Mouse (Mus musculus): ENCODE measurements around the gene Clpx. TPM values are rescaled to one million over a fixed set of nuclear protein-coding genes. Genes with fewer than 3 reads are reported as not detected.

Gene Clpx
- polyA plus RNA-seq, 1 experiment from 2014 or later = 49.7 TPM

GRCm38 (mm10) chr9:65302327-65302983 is 8.4 kb downstream of the Clpx start:
- 84% methylated on average over 4 of the region's 4 CpGs for WGBS
- Histone ChIP-seq H3K9me3 (ENCODE audit: control insufficient read depth, low read length) (no peaks in the 10 kb centered on the region), H3K4me3 (ENCODE audit: low read length) (no peak overlapping the region), H3K9ac (ENCODE audit: low read depth, low read length) (no peak overlapping the region), H3K27ac (ENCODE audit: low read length) (no peak overlapping the region), H3K4me1 (ENCODE audit: control insufficient read depth, insufficient read depth, low read length) (no peaks in the 10 kb centered on the region), H3K4me2 (ENCODE audit: low read depth, low read length) (no peak overlapping the region), H3K27me3 (replicated peaks; ENCODE audit: control insufficient read depth, insufficient read depth, low read length) (no peaks in the 10 kb centered on the region), H3K36me3 (ENCODE audit: control insufficient read depth, insufficient read depth, low read length) (no peaks in the 10 kb centered on the region; the same call in 1 of the 2 replicates)
- ATAC-seq = no peak; the same call in 1 of the 2 replicates

GRCm38 (mm10) chr9:65303586-65303985 is 9.5 kb downstream of the Clpx start:
- Histone ChIP-seq H3K27ac (ENCODE audit: low read length) (no peak overlapping the region), H3K36me3 (ENCODE audit: control insufficient read depth, insufficient read depth, low read length) (no peaks in the 10 kb centered on the region; the same call in 1 of the 2 replicates), H3K9ac (ENCODE audit: low read depth, low read length) (no peak overlapping the region), H3K27me3 (replicated peaks; ENCODE audit: control insufficient read depth, insufficient read depth, low read length) (no peaks in the 10 kb centered on the region), H3K4me3 (ENCODE audit: low read length) (no peak overlapping the region), H3K4me2 (ENCODE audit: low read depth, low read length) (no peak overlapping the region), H3K9me3 (ENCODE audit: control insufficient read depth, low read length) (no peaks in the 10 kb centered on the region), H3K4me1 (ENCODE audit: control insufficient read depth, insufficient read depth, low read length) (no peaks in the 10 kb centered on the region)
- no peak for ATAC-seq
- 95% methylated on average over 4 of the region's 4 CpGs for WGBS

GRCm38 (mm10) chr9:65304300-65304699 is 10.2 kb downstream of the Clpx start:
- WGBS = 68% methylated on average over 4 of the region's 4 CpGs

GRCm38 (mm10) chr9:65306672-65307071 is 12.6 kb downstream of the Clpx start:
- no peak overlapping the region for H3K4me2 ChIP-seq (ENCODE audit: low read depth, low read length)
- no peak for ATAC-seq
- H3K9ac ChIP-seq (ENCODE audit: low read depth, low read length) = no peak overlapping the region
- WGBS = 93% methylated on average over 2 of the region's 2 CpGs
- no peak overlapping the region for H3K27ac ChIP-seq (ENCODE audit: low read length)
- no peaks in the 10 kb centered on the region for H3K9me3 ChIP-seq (ENCODE audit: control insufficient read depth, low read length)
- H3K36me3 ChIP-seq (ENCODE audit: control insufficient read depth, insufficient read depth, low read length) = peaks cover 3% of the 10 kb centered on the region; the same call in 1 of the 2 replicates
- no peaks in the 10 kb centered on the region for H3K4me1 ChIP-seq (ENCODE audit: control insufficient read depth, insufficient read depth, low read length)
- no peak overlapping the region for H3K4me3 ChIP-seq (ENCODE audit: low read length)
- H3K27me3 ChIP-seq (replicated peaks; ENCODE audit: control insufficient read depth, insufficient read depth, low read length) = no peaks in the 10 kb centered on the region

More at GRCm38 (mm10) chr9:65304300-65304699, 10.2 kb downstream of the Clpx start:
- no peaks in the 10 kb centered on the region for H3K27me3 ChIP-seq (replicated peaks; ENCODE audit: control insufficient read depth, insufficient read depth, low read length)
- no peak for ATAC-seq
- H3K4me1 ChIP-seq (ENCODE audit: control insufficient read depth, insufficient read depth, low read length) = no peaks in the 10 kb centered on the region
- no peaks in the 10 kb centered on the region; the same call in 1 of the 2 replicates for H3K36me3 ChIP-seq (ENCODE audit: control insufficient read depth, insufficient read depth, low read length)
- H3K27ac ChIP-seq (ENCODE audit: low read length) = no peak overlapping the region
- H3K4me2 ChIP-seq (ENCODE audit: low read depth, low read length) = no peak overlapping the region
- no peaks in the 10 kb centered on the region for H3K9me3 ChIP-seq (ENCODE audit: control insufficient read depth, low read length)
- H3K9ac ChIP-seq (ENCODE audit: low read depth, low read length) = no peak overlapping the region
- H3K4me3 ChIP-seq (ENCODE audit: low read length) = no peak overlapping the region

- Histone ChIP-seq H3K9ac (ENCODE audit: low read depth, low read length) (no peak overlapping the region), H3K27ac (ENCODE audit: low read length) (no peak overlapping the region), H3K4me2 (ENCODE audit: low read depth, low read length) (no peak overlapping the region), H3K9me3 (ENCODE audit: control insufficient read depth, low read length) (no peaks in the 10 kb centered on the region), H3K36me3 (ENCODE audit: control insufficient read depth, insufficient read depth, low read length) (peaks cover 6% of the 10 kb centered on the region), H3K4me3 (ENCODE audit: low read length) (no peak overlapping the region), H3K4me1 (ENCODE audit: control insufficient read depth, insufficient read depth, low read length) (no peaks in the 10 kb centered on the region), H3K27me3 (replicated peaks; ENCODE audit: control insufficient read depth, insufficient read depth, low read length) (no peaks in the 10 kb centered on the region)
- no peak for ATAC-seq
- WGBS = 86% methylated on average over 1 of the region's 1 CpGs
Observed at GRCm38 (mm10) chr9:65308011-65308410, 14.0 kb downstream of the Clpx start.

GRCm38 (mm10) chr9:65312669-65313357 is 18.8 kb downstream of the Clpx start:
- no peaks in the 10 kb centered on the region for H3K9me3 ChIP-seq (ENCODE audit: control insufficient read depth, low read length)
- H3K27me3 ChIP-seq (replicated peaks; ENCODE audit: control insufficient read depth, insufficient read depth, low read length) = no peaks in the 10 kb centered on the region
- no peak overlapping the region for H3K27ac ChIP-seq (ENCODE audit: low read length)
- no peak for ATAC-seq
- no peak overlapping the region for H3K4me3 ChIP-seq (ENCODE audit: low read length)
- H3K4me2 ChIP-seq (ENCODE audit: low read depth, low read length) = no peak overlapping the region
- H3K36me3 ChIP-seq (ENCODE audit: control insufficient read depth, insufficient read depth, low read length) = peaks cover 12% of the 10 kb centered on the region
- H3K4me1 ChIP-seq (ENCODE audit: control insufficient read depth, insufficient read depth, low read length) = no peaks in the 10 kb centered on the region
- WGBS = 93% methylated on average over 4 of the region's 4 CpGs
- H3K9ac ChIP-seq (ENCODE audit: low read depth, low read length) = no peak overlapping the region

GRCm38 (mm10) chr9:65313846-65314245 is 19.8 kb downstream of the Clpx start:
- peaks cover 12% of the 10 kb centered on the region for H3K36me3 ChIP-seq (ENCODE audit: control insufficient read depth, insufficient read depth, low read length)
- no peaks in the 10 kb centered on the region for H3K9me3 ChIP-seq (ENCODE audit: control insufficient read depth, low read length)
- H3K27me3 ChIP-seq (replicated peaks; ENCODE audit: control insufficient read depth, insufficient read depth, low read length) = no peaks in the 10 kb centered on the region
- no peak for ATAC-seq
- H3K9ac ChIP-seq (ENCODE audit: low read depth, low read length) = no peak overlapping the region
- 93% methylated on average over 1 of the region's 1 CpGs for WGBS
- H3K4me1 ChIP-seq (ENCODE audit: control insufficient read depth, insufficient read depth, low read length) = no peaks in the 10 kb centered on the region
- H3K4me2 ChIP-seq (ENCODE audit: low read depth, low read length) = no peak overlapping the region
- no peak overlapping the region for H3K27ac ChIP-seq (ENCODE audit: low read length)
- H3K4me3 ChIP-seq (ENCODE audit: low read length) = no peak overlapping the region

- H3K36me3 ChIP-seq (ENCODE audit: control insufficient read depth, insufficient read depth, low read length) = no peaks in the 10 kb centered on the region; the same call in 1 of the 2 replicates
- 81% methylated on average over 11 of the region's 11 CpGs for WGBS
- no peak overlapping the region for H3K9ac ChIP-seq (ENCODE audit: low read depth, low read length)
Observed at GRCm38 (mm10) chr9:65322255-65322900, 28.3 kb downstream of the Clpx start.

GRCm38 (mm10) chr9:65325971-65326370 is 31.9 kb downstream of the Clpx start:
- no peak overlapping the region for H3K4me2 ChIP-seq (ENCODE audit: low read depth, low read length)
- H3K27ac ChIP-seq (ENCODE audit: low read length) = no peak overlapping the region
- ATAC-seq = no peak
- H3K9ac ChIP-seq (ENCODE audit: low read depth, low read length) = no peak overlapping the region
- no peaks in the 10 kb centered on the region for H3K27me3 ChIP-seq (replicated peaks; ENCODE audit: control insufficient read depth, insufficient read depth, low read length)
- H3K4me1 ChIP-seq (ENCODE audit: control insufficient read depth, insufficient read depth, low read length) = no peaks in the 10 kb centered on the region
- H3K4me3 ChIP-seq (ENCODE audit: low read length) = no peak overlapping the region
- H3K9me3 ChIP-seq (ENCODE audit: control insufficient read depth, low read length) = no peaks in the 10 kb centered on the region
- peaks cover 2% of the 10 kb centered on the region; the same call in 1 of the 2 replicates for H3K36me3 ChIP-seq (ENCODE audit: control insufficient read depth, insufficient read depth, low read length)

More at GRCm38 (mm10) chr9:65322255-65322900, 28.3 kb downstream of the Clpx start:
- no peak overlapping the region for H3K27ac ChIP-seq (ENCODE audit: low read length)
- H3K4me3 ChIP-seq (ENCODE audit: low read length) = no peak overlapping the region
- no peaks in the 10 kb centered on the region for H3K4me1 ChIP-seq (ENCODE audit: control insufficient read depth, insufficient read depth, low read length)
- no peaks in the 10 kb centered on the region for H3K9me3 ChIP-seq (ENCODE audit: control insufficient read depth, low read length)
- no peak for ATAC-seq
- no peaks in the 10 kb centered on the region for H3K27me3 ChIP-seq (replicated peaks; ENCODE audit: control insufficient read depth, insufficient read depth, low read length)
- H3K4me2 ChIP-seq (ENCODE audit: low read depth, low read length) = no peak overlapping the region
